Mouse (Mus musculus) liver, postnatal 0 days (tissue): ENCODE measurements around the gene Hpse2. TPM values are rescaled to one million over a fixed set of nuclear protein-coding genes. Genes with fewer than 3 reads are reported as not detected.

Experiments
- ATAC-seq: fragments of 200-750 bp; cut with Nextera tagmentation; 2 replicates; pipeline ENCODE4 v1.8.0; 2017; ENCODE audit warnings: mild to moderate bottlenecking, moderate library complexity
- DNase-seq: peaks from one replicate; pipeline ENCODE4 v3.0.0-alpha.2; 2016
- H3K27ac ChIP-seq: fragments of 300-500 bp; sonication (generic); 2 replicates; pipeline ENCODE4 v1.5.1; 2014; ENCODE audit warnings: antibody characterized with exemption, moderate library complexity, mild to moderate bottlenecking, low read depth
- H3K27me3 ChIP-seq: fragments of 300-500 bp; sonication (generic); 2 replicates; pipeline ENCODE4 v1.6.1; 2014; ENCODE audit warnings: low read length, control low read depth, mixed read lengths; ENCODE audit not compliant: insufficient read depth
- H3K36me3 ChIP-seq: fragments of 300-500 bp; sonication (generic); replicated peaks from 2 replicates; pipeline ENCODE4 v1.6.1; 2014; ENCODE audit warnings: mild to moderate bottlenecking, control low read depth, low read length, moderate library complexity, mixed read lengths; ENCODE audit not compliant: insufficient read depth
- H3K4me1 ChIP-seq: fragments of 300-500 bp; sonication (generic); 2 replicates; pipeline ENCODE4 v1.6.1; 2014; ENCODE audit warnings: antibody characterized with exemption, mild to moderate bottlenecking, control low read depth; ENCODE audit not compliant: insufficient read depth
- H3K4me2 ChIP-seq: fragments of 300-500 bp; sonication (generic); 2 replicates; pipeline ENCODE4 v1.6.1; 2014; ENCODE audit warnings: low read depth, mild to moderate bottlenecking, low read length, moderate library complexity, mixed read lengths
- H3K4me3 ChIP-seq: fragments of 300-500 bp; sonication (generic); 2 replicates; pipeline ENCODE4 v1.5.1; 2014; ENCODE audit warnings: low read depth, low read length
- H3K9ac ChIP-seq: fragments of 300-500 bp; sonication (generic); replicated peaks from 2 replicates; pipeline ENCODE4 v1.6.1; 2014; ENCODE audit warnings: mild to moderate bottlenecking, moderate library complexity
- H3K9me3 ChIP-seq: fragments of 300-500 bp; sonication (generic); 2 replicates; pipeline ENCODE4 v1.6.1; 2016; ENCODE audit warnings: mild to moderate bottlenecking, control low read depth, low read length, mixed read lengths
- CTCF ChIP-seq: sonication (generic); IDR thresholded peaks from 2 replicates; pipeline ENCODE4 v1.5.1; 2016; ENCODE audit warnings: antibody characterized with exemption, low read depth
- EP300 ChIP-seq: IDR thresholded peaks from 2 replicates; pipeline ENCODE4 v1.6.1; 2016; ENCODE audit warnings: antibody characterized with exemption, low read depth, mild to moderate bottlenecking
- WGBS: fragments of 180-500 bp; shearing (Covaris S2); extraction: QIAGEN DNeasy Blood & Tissue Kit; methylation state at CpG from one replicate; pipeline ENCODE4 v1.1.7; 2014; ENCODE audit not compliant: insufficient replicate concordance; 5-methylcytosine and 5-hydroxymethylcytosine counted together
- polyA plus RNA-seq: library from polyadenylated mRNA; unstranded; fragments of >200 nt; fragmentation: Nextera tagmentation; extraction: Ambion mirVana; gene quantifications from 2 replicates; pipeline ENCODE4 v1.2.1, GENCODE M21; 2015

Gene Hpse2
- polyA plus RNA-seq, 1 experiment from 2014 or later: 0.12 TPM

DNA sequence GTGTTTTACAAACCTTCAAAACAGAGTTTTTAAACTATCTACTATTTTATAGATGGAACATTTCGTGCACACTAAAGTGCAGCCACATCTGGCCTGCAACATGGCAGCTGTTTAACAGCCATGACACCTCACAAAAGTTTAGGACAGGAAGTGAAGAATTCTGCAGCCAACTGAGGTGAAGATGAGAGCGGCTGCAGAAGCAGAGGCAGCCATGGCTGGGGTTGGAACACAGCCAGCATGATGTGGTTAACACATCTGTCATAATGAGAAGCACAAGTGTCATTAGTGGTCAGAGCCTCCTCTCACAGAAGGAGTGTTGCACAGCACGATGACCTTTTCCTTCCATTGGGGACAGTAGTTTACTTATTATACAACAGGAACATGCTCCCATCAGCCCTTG lies 194.6 kb downstream of the Hpse2 start:
- Histone ChIP-seq H3K4me3 (no peak overlapping the region), H3K27me3 (no peaks in the 10 kb centered on the region), H3K9ac (no peak overlapping the region), H3K4me2 (no peak overlapping the region), H3K9me3 (no peaks in the 10 kb centered on the region), H3K4me1 (no peaks in the 10 kb centered on the region), H3K36me3 (no peaks in the 10 kb centered on the region), H3K27ac (no peak overlapping the region)
- TF ChIP-seq EP300: no peak
- TF ChIP-seq CTCF: no peak
- DNase-seq: no peak
- no peak for ATAC-seq
- WGBS: 43% methylated on average over 3 of the region's 3 CpGs

- DNase-seq (no peak), ATAC-seq (no peak)
- Histone ChIP-seq H3K4me1 (no peaks in the 10 kb centered on the region), H3K4me2 (no peak overlapping the region), H3K9me3 (no peaks in the 10 kb centered on the region), H3K36me3 (no peaks in the 10 kb centered on the region), H3K27ac (no peak overlapping the region), H3K4me3 (no peak overlapping the region), H3K9ac (no peak overlapping the region), H3K27me3 (no peaks in the 10 kb centered on the region)
- WGBS: 74% methylated on average over 3 of the region's 3 CpGs
- TF ChIP-seq EP300 (no peak), CTCF (no peak)
These were observed 212.7 kb downstream of the Hpse2 start for GRCm38 (mm10) chr19:43175437-43175965.

DNA sequence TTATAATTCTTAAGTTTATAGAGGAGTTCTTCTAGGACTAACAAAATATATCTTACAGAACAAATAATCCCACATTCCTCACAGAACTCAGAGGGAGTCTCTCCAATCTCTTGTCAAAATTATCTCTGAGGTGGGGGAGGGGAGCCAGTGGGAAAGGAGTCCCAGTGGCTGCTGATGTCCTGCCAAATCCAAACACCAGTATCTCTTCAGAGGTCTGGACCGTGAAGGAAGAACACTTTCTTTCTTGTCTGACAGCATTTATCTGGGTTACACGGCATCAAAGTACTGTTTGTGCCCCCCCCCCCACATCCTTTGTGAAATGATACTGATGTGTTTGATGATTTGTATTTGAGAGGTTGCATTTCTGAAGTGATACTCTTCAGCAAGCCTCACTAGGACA lies 213.3 kb downstream of the Hpse2 start:
- ATAC-seq: no peak
- Histone ChIP-seq H3K4me2 (no peak overlapping the region), H3K9ac (no peak overlapping the region), H3K9me3 (no peaks in the 10 kb centered on the region), H3K4me3 (no peak overlapping the region), H3K4me1 (no peaks in the 10 kb centered on the region), H3K27ac (no peak overlapping the region), H3K36me3 (no peaks in the 10 kb centered on the region), H3K27me3 (no peaks in the 10 kb centered on the region)
- TF ChIP-seq CTCF (no peak), EP300 (no peak)
- 63% methylated on average over 2 of the region's 2 CpGs for WGBS
- no peak for DNase-seq

- no peaks in the 10 kb centered on the region for H3K27me3 ChIP-seq
- H3K4me1 ChIP-seq: no peaks in the 10 kb centered on the region
- no peak for DNase-seq
- 67% methylated on average over 8 of the region's 8 CpGs for WGBS
- H3K4me2 ChIP-seq: no peak overlapping the region
- no peaks in the 10 kb centered on the region for H3K9me3 ChIP-seq
- no peak overlapping the region for H3K27ac ChIP-seq
- no peak for TF ChIP-seq CTCF
- TF ChIP-seq EP300: no peak
- H3K9ac ChIP-seq: no peak overlapping the region
- no peaks in the 10 kb centered on the region for H3K36me3 ChIP-seq
- no peak overlapping the region for H3K4me3 ChIP-seq
- ATAC-seq: no peak
These were observed 232.1 kb downstream of the Hpse2 start for GRCm38 (mm10) chr19:43156085-43156484.

DNA sequence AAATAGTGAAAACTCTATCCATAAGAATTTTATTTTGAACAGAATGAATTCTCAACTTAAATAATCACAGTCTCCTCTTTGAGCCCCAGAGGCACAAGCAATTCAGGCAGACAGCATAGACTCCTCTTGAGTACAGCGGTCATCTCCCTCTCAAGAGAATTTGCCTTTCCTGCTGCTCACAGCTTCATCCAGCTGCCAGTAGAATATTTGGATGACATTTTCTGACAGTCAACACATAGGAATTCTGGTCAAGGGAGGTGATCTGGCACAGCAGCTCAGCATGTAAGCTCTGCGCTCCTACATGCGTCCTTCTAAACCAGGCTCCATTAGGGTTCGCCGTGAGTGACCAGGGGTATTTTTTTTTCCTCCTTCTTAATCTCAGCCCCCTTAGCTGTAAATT lies 232.6 kb downstream of the Hpse2 start:
- no peak for DNase-seq
- H3K9ac ChIP-seq: no peak overlapping the region
- no peak for ATAC-seq
- H3K4me3 ChIP-seq: no peak overlapping the region
- 88% methylated on average over 5 of the region's 5 CpGs for WGBS
- no peak overlapping the region for H3K4me2 ChIP-seq
- TF ChIP-seq EP300: no peak
- TF ChIP-seq CTCF: no peak
- no peaks in the 10 kb centered on the region for H3K36me3 ChIP-seq
- H3K9me3 ChIP-seq: no peaks in the 10 kb centered on the region
- no peaks in the 10 kb centered on the region for H3K27me3 ChIP-seq
- H3K27ac ChIP-seq: no peak overlapping the region
- H3K4me1 ChIP-seq: no peaks in the 10 kb centered on the region

- no peaks in the 10 kb centered on the region for H3K4me1 ChIP-seq
- no peak overlapping the region for H3K4me3 ChIP-seq
- H3K9ac ChIP-seq: no peak overlapping the region
- no peak for ATAC-seq
- no peaks in the 10 kb centered on the region for H3K36me3 ChIP-seq
- no peak overlapping the region for H3K27ac ChIP-seq
- 79% methylated on average over 6 of the region's 6 CpGs for WGBS
- no peak overlapping the region for H3K4me2 ChIP-seq
- H3K9me3 ChIP-seq: no peaks in the 10 kb centered on the region
- DNase-seq: no peak
- H3K27me3 ChIP-seq: no peaks in the 10 kb centered on the region
- no peak for TF ChIP-seq CTCF
These were observed 240.3 kb downstream of the Hpse2 start for GRCm38 (mm10) chr19:43147901-43148300.

GRCm38 (mm10) chr19:43146820-43147219 lies 241.3 kb downstream of the Hpse2 start:
- ATAC-seq: no peak
- 79% methylated on average over 7 of the region's 7 CpGs for WGBS
- Histone ChIP-seq H3K36me3 (no peaks in the 10 kb centered on the region), H3K4me1 (no peaks in the 10 kb centered on the region), H3K27ac (no peak overlapping the region), H3K4me3 (no peak overlapping the region), H3K27me3 (no peaks in the 10 kb centered on the region), H3K4me2 (no peak overlapping the region), H3K9me3 (no peaks in the 10 kb centered on the region), H3K9ac (no peak overlapping the region)
- no peak for TF ChIP-seq CTCF
- no peak for TF ChIP-seq EP300
- no peak for DNase-seq
